Mouse (Mus musculus) thymus, adult 18-20 months (tissue): ENCODE measurements around the gene Klk1b4.

Source experiments
- DNase-seq, 2 experiments: peaks; one replicate each; pipeline ENCODE4 v3.0.0; 2022; ENCODE audit warnings: mixed read lengths in 2 of 2

Klk1b4 gene

DNA sequence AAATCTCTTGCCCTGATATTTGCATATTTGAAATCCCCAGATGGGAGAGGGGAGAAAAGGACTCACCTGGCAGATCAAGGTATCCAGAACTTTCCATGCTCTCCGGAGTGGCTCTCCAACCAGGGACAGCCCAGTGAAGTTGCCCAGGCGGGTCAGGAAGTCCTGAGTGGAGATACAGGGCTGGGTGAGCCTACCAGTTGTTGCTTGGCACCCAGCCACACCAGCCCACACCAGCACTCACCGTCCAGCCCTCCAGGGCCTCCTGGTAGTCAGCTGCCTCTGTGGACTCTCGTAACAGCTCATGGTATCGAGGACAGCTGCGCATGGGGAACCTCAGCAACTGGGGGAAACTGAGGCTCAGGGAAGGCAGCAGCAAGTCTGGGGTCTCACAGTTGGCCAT lies 47.7 kb downstream of the Klk1b4 start:
- no peak for DNase-seq

GRCm38 (mm10) chr7:44257278-44257677 lies 50.0 kb downstream of the Klk1b4 start, which contains the start of gene Acp4:
TSS of gene Acp4 (minus strand) at chr7:44257378.
- no peak for DNase-seq

DNA sequence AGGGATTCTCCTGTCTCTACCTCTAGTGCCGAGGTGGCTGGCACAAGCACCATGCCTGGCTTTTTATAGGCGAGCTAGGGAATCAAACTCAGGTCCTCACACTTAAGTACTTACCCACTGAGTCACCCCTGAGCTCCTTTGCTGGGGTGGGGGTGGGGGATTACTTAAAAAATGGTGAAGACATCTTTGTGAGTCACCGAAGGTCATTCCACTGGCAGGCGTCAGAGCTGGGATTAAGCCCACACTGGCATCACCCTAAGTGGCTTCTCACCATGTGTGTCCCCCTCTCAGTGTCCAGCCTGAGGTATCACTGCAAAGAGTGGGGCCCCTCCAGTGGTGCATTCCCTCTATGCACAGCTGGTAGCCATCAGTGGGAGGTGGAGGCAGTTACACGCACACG lies 53.2 kb downstream of the Klk1b4 start:
- DNase-seq, result no peak

GRCm38 (mm10) chr7:44261147-44261546 lies 53.9 kb downstream of the Klk1b4 start, which contains the start of gene Gm15517:
TSS of gene Gm15517 (plus strand) at chr7:44261447.
- DNase-seq, result no peak
